Mouse (Mus musculus): Measurements from ENCODE around the gene Mettl7a1. TPM values are rescaled to one million over a fixed set of nuclear protein-coding genes. Genes with fewer than 3 reads are reported as not detected.
A peak's percentile ranks its signal among the peaks of the same experiment; 100 is the strongest.
"Not testable (repeated sequence)": the region's sequence is repeated elsewhere in the genome, so short reads cannot be mapped to it uniquely, and the experiment has no call there.

Mettl7a1 gene
- total RNA-seq, 4 experiments from 2014 or later, result 26.4 to 33.2 (median 32.4) TPM

DNA sequence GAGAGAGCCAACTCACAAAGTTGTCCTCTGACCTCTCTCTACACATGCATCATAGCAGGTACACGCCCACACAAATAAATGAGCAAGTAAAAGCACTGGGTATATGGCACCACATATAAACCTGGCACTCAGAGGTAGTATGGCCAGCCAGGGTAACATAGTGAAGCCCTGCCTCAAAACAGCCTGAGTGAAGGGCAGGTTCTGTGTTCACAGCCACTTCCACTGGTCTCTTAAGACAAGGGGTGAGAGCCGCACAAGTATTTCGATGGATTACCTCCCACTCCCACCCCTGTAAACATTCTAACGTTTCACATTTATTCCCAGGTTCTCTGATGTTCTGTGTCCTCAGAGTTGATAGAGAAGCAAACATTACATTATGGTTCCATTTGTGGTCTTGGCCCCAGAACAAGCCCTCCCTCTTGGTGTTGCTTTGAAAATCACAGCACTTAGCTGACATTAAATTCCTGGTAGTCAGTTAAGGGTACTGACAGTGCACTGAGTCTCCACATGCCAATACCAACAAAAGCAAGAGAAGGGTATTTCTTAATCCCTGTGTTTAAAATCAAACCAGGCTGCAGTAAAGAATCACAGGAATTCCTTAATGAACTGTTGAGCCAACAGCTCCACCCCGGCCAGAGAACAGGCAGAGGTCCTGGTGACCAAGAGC lies 37.5 kb downstream of the Mettl7a1 start:
- not testable (repeated sequence) for DNase-seq (ENCODE audit: low spot score in 2 of 2)

DNA sequence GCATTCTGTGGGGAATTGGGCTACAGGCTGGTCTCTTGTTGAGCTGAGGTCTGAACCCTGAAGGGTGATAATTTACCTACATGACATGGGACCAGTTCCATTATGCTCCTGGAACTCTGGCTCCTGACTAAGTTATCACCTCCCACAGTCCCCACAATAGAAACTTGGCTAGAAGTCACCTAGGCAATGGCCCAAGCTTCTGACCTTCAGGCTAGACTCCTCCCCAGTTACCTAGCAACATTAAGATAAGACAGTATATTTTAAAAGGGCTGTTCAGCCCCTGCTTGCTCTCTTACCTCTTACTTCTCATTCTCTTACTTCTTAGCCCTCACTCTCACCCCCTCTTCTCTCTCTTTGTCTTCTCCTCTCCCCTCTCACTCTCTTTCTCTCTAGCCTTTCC lies 41.5 kb downstream of the Mettl7a1 start:
- no peak for DNase-seq (ENCODE audit: low spot score in 2 of 2)

DNA sequence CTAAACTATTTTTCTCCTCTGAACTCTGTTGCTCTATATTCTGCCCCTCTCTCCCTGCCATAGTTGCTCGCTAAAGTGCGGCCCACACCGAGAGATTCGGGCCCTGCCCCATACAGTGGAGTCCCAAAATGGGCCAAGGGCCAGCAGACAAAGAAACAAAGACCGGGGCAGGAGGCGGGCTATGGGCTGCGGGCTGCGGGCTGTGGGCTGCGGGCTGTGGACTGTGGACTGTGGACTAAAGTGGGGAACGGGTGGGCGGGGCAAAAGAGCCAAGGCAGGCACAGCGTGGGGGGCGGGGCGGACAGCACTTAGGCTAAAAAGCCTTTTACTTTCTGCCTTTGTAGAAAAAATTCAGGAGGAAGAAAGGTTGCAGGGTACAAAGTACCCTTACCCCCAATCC lies 42.8 kb downstream of the Mettl7a1 start:
- DNase-seq (ENCODE audit: low spot score in 2 of 2), result no peak

DNA sequence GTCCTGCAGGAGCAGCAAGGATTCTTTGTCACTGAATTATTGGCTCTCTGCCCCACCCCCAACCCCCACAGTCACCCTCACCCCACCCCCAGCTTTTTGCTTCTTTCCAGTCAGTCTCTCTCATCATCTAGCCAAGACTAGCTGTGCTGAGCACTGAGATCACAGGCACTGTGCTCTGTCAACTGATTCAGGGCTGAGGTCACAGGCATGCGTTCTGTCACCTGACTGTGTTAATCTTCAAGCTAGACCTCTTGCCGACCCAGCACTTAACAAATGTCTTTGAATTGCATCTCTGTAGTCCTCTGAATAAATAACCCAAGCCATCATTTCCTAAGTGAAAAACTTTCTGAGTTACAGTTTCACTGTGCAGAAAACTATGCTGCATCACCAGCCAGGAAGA lies 45.6 kb downstream of the Mettl7a1 start:
- DNase-seq (ENCODE audit: low spot score in 2 of 2), result no peak

DNA sequence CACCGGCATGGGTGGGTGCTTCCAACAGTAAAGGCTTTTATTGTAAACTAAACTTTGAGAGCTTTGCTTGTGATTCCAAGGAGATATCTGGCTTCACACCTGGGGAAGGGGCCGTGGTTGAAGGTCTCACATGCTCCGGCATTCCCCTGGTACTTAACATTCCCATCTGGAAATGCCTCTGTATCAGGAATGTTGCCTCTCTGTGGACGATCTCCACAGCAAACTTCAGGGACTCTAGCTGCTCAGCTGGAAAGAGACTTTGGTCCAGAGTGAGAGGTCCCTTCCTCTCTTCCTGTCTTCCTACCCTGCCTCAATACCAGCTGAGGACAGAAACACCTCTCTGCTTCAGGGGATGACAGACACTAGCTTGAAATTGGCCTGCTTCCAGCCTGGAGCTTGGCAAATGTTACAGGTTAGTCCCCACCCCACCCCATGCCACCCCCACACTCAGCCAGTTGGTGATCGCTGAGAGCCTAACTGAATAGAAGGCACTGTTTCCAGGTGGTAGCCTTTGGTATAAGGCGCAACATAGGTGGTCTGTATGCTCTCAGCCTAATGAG lies 47.6 kb downstream of the Mettl7a1 start:
- DNase-seq (ENCODE audit: low spot score in 2 of 2), result no peak

DNA sequence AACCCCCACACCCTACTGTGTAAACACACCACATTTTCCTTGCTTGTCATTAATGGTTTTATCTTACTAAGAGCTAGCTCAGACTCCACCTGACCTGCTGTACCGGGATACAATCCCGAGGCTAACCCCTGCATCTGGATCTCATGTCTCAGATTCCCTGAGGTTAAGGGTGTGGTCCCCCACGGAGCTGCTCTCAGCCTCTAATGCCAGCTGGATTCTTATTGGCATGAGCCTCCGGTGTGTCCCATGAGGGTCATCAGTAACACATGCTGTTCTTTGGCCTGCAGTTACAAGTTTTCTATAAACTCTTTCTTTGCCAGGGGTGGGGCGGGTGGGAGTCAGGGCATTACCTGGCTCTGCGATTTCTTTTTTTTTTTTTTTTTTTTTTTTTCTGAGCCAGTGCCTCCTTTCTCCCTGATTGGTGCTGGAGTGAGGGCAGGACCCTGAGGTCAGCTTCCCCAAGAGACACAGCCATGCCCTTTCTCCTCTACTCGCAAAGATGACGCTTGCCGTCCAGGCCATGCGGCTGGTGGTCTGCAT lies 48.8 kb downstream of the Mettl7a1 start, which contains the start of the genes Methig1 and Mettl7a2:
Methig1 (plus strand) TSS at position 439 of the 540 bp plus-strand sequence.
Mettl7a2 (plus strand) TSS at position 490 of the 540 bp plus-strand sequence.
- no peak for DNase-seq (ENCODE audit: low spot score in 2 of 2)

DNA sequence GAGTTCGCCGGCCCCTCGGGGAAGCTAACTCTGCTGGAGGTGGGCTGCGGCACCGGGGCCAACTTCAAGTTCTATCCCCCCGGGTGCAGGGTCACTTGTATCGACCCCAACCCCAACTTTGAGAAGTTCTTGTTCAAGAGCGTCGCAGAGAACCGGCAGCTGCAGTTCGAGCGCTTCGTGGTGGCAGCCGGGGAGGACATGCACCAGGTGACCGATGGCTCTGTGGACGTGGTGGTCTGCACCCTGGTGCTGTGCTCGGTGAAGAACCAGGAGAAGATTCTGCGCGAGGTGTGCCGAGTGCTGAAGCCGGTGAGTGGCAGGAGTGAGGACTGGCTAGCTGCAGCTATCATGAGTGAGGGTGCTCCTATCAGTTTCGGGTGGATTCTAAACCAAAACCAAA lies 49.5 kb downstream of the Mettl7a1 start:
- DNase-seq (ENCODE audit: low spot score in 2 of 2), result not testable (repeated sequence)

DNA sequence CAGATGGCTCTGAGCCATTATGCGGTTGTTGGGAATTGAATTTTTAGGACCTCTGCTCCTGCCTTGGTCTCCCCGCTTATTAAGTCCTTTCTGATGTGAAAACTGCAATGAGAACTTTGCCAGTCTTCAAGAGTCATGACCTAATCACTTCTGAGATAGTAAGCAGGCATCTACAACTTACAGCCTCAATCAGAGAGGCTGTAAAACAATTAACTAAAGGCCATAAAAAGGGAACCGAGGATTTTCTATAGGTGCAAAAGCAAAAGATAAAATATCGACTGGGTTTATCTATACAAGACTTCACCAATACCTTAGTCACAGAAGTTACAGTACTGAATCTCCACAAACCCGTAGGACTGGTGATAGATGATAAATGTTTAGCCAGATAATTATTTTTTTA lies 51.9 kb downstream of the Mettl7a1 start:
- DNase-seq (ENCODE audit: low spot score in 2 of 2), result no peak

DNA sequence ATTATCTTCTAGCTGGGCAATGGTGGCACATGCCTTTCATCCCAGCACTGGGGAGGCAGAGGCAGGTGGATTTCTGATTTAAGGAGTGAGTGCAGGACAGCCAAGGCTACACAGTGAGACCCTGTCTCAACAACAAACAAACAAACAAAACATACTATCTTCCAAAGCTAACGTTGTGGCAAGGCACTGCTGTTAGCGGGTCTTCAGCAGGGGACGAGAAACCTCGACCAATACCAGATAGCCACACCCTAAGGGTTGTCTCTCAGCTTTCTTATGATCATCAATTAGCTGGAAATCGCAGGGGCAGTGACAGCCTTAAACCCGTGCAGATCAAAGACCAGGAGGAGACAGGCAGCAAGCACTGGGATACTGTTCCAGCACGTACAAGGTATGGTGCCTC lies 60.3 kb downstream of the Mettl7a1 start, which contains the start of gene Higd1c:
Higd1c (plus strand) TSS at position 301 of the 400 bp plus-strand sequence.
- DNase-seq (ENCODE audit: low spot score in 2 of 2), result no peak

DNA sequence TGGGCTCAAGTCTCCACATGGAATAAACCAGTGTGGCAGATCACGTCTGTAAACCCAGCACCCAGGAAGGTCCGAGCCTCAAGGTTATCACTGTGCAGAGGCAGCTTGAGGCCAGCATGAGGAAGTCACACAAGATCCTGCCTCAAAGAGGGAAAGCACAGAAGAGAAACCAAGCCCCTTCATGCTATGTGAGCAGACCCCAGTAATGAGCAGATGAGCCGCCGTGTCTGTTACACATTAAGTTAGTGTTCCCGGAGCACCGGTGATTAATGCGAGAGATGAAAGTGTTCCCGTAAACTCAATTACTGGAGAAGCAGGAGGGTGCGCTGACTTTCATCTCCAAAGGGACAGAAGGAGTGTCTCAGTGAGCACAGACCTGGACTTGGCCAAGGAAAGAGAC lies 62.0 kb downstream of the Mettl7a1 start:
- not testable (repeated sequence) for DNase-seq (ENCODE audit: low spot score in 2 of 2)

DNA sequence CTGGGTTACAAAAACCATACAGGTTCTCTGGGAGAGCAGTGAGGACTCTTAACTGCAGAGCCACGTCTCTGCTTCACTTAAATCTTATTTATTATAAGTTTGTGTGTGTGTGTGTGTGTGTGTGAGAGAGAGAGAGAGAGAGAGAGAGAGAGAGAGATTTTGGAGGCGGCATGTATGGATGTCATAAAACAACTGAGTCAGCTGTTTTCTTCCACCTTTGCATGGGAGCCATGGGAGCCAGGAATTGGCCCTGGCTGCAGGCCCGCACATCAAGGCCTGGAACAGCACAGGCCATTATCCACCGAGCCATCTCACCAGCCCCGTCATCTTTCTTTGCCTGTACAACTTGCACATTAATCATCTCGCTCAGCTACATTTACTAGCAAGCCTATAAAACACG lies 63.2 kb downstream of the Mettl7a1 start:
- no peak for DNase-seq (ENCODE audit: low spot score in 2 of 2)

DNA sequence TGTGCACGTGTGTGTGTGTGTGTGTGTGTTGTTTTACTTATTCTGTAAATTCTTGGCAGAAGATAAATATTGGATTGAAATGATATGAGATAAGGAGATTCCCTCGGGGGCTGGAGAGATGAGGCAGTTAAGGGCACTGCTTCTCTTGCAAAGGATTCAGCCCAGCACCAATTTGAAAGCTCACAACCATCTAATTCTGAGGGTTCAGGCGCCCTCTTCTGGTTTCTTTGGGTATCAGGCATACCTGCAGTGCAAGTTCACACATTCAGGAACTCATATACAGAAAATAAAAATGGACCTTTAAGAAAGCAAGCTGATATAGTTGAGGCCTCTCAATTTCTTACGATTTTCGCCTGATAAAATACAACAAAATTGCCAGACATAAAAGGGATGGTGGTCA lies 71.1 kb downstream of the Mettl7a1 start:
- peak; percentile 25 to 33 for DNase-seq (ENCODE audit: low spot score in 2 of 2)

DNA sequence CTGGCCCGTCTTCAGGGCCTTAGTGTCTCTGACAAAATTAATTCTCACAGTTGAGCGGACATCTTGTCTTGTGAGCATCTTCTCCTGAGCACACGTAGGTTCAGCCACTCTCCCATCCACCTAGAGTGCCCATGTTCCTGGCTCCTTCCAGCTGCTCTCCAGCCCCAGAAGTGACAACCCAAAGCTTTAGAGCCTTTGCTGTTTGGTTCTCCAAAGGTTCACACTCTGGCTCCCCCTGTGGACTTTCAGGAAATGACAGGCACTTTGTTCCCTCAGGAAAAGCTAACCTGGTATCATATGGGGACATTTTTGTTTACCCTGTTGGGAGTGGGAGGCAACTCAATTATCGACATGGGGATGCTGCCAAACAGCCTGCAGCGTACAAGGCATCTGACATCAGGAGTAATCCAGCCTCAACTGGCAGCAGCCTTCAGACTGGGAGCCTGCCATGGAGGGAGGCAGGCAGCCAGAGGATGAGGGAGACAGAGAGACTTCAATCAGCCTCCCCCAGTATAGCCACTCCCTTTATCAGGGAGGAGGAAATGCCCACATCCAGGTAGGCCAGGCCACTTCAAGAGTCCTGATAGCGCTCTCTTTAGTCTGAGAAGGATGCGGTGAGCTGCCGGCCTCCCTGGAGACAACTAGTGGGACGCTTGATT lies 74.0 kb downstream of the Mettl7a1 start:
- not testable (repeated sequence) for DNase-seq (ENCODE audit: low spot score in 2 of 2)

Other genes starting within 250 kb of the Mettl7a1 start
- gene Atf1, start 76.3 kb upstream of the Mettl7a1 start, total RNA-seq (2022), result 10 to 100 TPM; 20.6 to 27.1 (median 26.2) TPM
- gene Tmprss12, start 23.3 kb upstream of the Mettl7a1 start, total RNA-seq (2022), result not detected
- under 1 TPM; 0.23 to 0.30 (median 0.28) TPM for gene Mettl7a3, start 30.8 kb downstream of the Mettl7a1 start, total RNA-seq (2022)
- gene Methig1, start 49.0 kb downstream of the Mettl7a1 start, total RNA-seq (2022), result under 1 TPM in 1 of 4 experiments, not detected in 3; 0.57 TPM
- gene Mettl7a2, start 49.1 kb downstream of the Mettl7a1 start, total RNA-seq (2022), result 1 to 10 TPM in 1 of 4 experiments, under 1 TPM in 1, not detected in 2; 0.78 to 1.0 TPM
- not detected for gene Higd1c, start 60.4 kb downstream of the Mettl7a1 start, total RNA-seq (2022)
- under 1 TPM in 1 of 4 experiments, not detected in 3; 0.15 TPM for gene Gm5475, start 118.0 kb downstream of the Mettl7a1 start, total RNA-seq (2022)
- 10 to 100 TPM; 47.1 to 69.7 (median 54.5) TPM for gene Slc11a2, start 120.9 kb downstream of the Mettl7a1 start, total RNA-seq (2022)
- 10 to 100 TPM; 55.3 to 64.5 (median 57.5) TPM for gene Letmd1, start 164.9 kb downstream of the Mettl7a1 start, total RNA-seq (2022)
- gene Csrnp2, start 191.3 kb downstream of the Mettl7a1 start, total RNA-seq (2022), result 10 to 100 TPM; 29.1 to 31.5 (median 31.2) TPM
- 10 to 100 TPM; 27.7 to 31.7 (median 30.1) TPM for gene Tfcp2, start 247.9 kb downstream of the Mettl7a1 start, total RNA-seq (2022)

Measured in left cerebral cortex, adult 8-10 months (tissue).